Mouse (Mus musculus) MEL (cell line): ENCODE measurements at regions not wholly inside any gene's neighbourhood (a gene's known extent, or its start where the extent isn't known, plus 50 kb on each side); places are given as distances from the start of the nearest gene placed in this dataset.

Experiments used
- DNase-seq: peaks from one replicate; pipeline ENCODE4 v3.0.0; 2011; ENCODE audit warnings: low read depth, low spot score
- H3K27ac ChIP-seq: 2 replicates; pipeline ENCODE4 v1.5.1; 2012; ENCODE audit warnings: low read depth, mild to moderate bottlenecking, control low read depth, low read length, moderate library complexity; ENCODE audit not compliant: control insufficient read depth
- H3K27me3 ChIP-seq, 2 experiments: fragments of 150-350 bp in 1 of 2; sonication (generic) in 1 of 2; 2 replicates each; pipeline ENCODE4 v1.6.1; 2012; ENCODE audit warnings: low read length in 2 of 2, mild to moderate bottlenecking in 2 of 2, improper control_type of control experiment in 1 of 2, moderate library complexity in 1 of 2; ENCODE audit not compliant: insufficient read depth in 2 of 2, control insufficient read depth in 1 of 2
- H3K36me3 ChIP-seq, 2 experiments: 2 replicates each; pipeline ENCODE4 v1.6.1; 2012 to 2014; ENCODE audit warnings: low read length in 2 of 2, improper control_type of control experiment in 1 of 2, inconsistent platforms in 1 of 2, mild to moderate bottlenecking in 1 of 2; ENCODE audit not compliant: insufficient read depth in 2 of 2, control insufficient read depth in 1 of 2
- H3K4me1 ChIP-seq, 2 experiments: fragments of 150-350 bp in 1 of 2; sonication (generic) in 1 of 2; 2 replicates each; pipeline ENCODE4 v1.6.1; 2012; ENCODE audit warnings: low read length in 2 of 2, improper control_type of control experiment in 1 of 2, mild to moderate bottlenecking in 1 of 2; ENCODE audit not compliant: insufficient read depth in 2 of 2, control insufficient read depth in 1 of 2
- H3K4me3 ChIP-seq, 2 experiments: fragments of 150-350 bp in 1 of 2; sonication (generic) in 1 of 2; 2 replicates each; pipeline ENCODE4 v1.5.1; 2012; ENCODE audit warnings: low read depth in 2 of 2, low read length in 2 of 2, mild to moderate bottlenecking in 2 of 2, moderate library complexity in 2 of 2, control low read depth in 1 of 2, improper control_type of control experiment in 1 of 2; ENCODE audit not compliant: control insufficient read depth in 1 of 2, insufficient read depth in 1 of 2
- H3K79me2 ChIP-seq: 2 replicates; pipeline ENCODE4 v1.6.1; 2012; ENCODE audit warnings: mild to moderate bottlenecking, low read length, moderate library complexity; ENCODE audit not compliant: control insufficient read depth, poor library complexity, insufficient read depth
- H3K9ac ChIP-seq: 2 replicates; pipeline ENCODE4 v1.6.1; 2012; ENCODE audit warnings: low read depth, mild to moderate bottlenecking, control low read depth, low read length, moderate library complexity; ENCODE audit not compliant: control insufficient read depth, poor library complexity, severe bottlenecking
- H3K9me3 ChIP-seq: fragments of 150-350 bp; sonication (generic); replicated peaks from 2 replicates; pipeline ENCODE4 v1.6.1; 2012; ENCODE audit warnings: mild to moderate bottlenecking, low read length, improper control_type of control experiment, moderate library complexity; ENCODE audit not compliant: insufficient read depth
- BHLHE40 ChIP-seq: IDR thresholded peaks from 2 replicates; pipeline ENCODE4 v1.6.1; 2012; ENCODE audit warnings: low read depth, mild to moderate bottlenecking, inconsistent platforms, low read length, improper control_type of control experiment, borderline replicate concordance
- CTCF ChIP-seq, 3 experiments: IDR thresholded peaks in 2 of 3; conservative IDR thresholded peaks in 1 of 3; 2 replicates each; pipeline ENCODE4 v1.5.1; 2011 to 2012; ENCODE audit warnings: low read length in 3 of 3, low read depth in 2 of 3, mild to moderate bottlenecking in 2 of 3, improper control_type of control experiment in 1 of 3, inconsistent platforms in 1 of 3, mixed read lengths in 1 of 3, moderate library complexity in 1 of 3; ENCODE audit not compliant: control insufficient read depth in 1 of 3, insufficient read depth in 1 of 3, poor library complexity in 1 of 3, severe bottlenecking in 1 of 3
- E2F4 ChIP-seq: IDR thresholded peaks from 2 replicates; pipeline ENCODE4 v1.6.1; 2011; ENCODE audit warnings: low read depth, low read length, improper control_type of control experiment, borderline replicate concordance
- ELF1 ChIP-seq: IDR thresholded peaks from 2 replicates; pipeline ENCODE4 v1.6.1; 2014; ENCODE audit warnings: low read depth, mild to moderate bottlenecking, inconsistent platforms, low read length, improper control_type of control experiment, moderate library complexity
- GABPA ChIP-seq: IDR thresholded peaks from 2 replicates; pipeline ENCODE4 v1.6.1; 2012; ENCODE audit warnings: low read depth, mild to moderate bottlenecking, inconsistent platforms, low read length, improper control_type of control experiment, moderate library complexity
- GATA1 ChIP-seq: IDR thresholded peaks from 2 replicates; pipeline ENCODE4 v1.6.1; 2011; ENCODE audit warnings: low read depth, low read length, improper control_type of control experiment
- HCFC1 ChIP-seq: IDR thresholded peaks from 2 replicates; pipeline ENCODE4 v1.6.1; 2012; ENCODE audit warnings: low read depth, mild to moderate bottlenecking, inconsistent platforms, low read length, improper control_type of control experiment, moderate library complexity
- JUND ChIP-seq: IDR thresholded peaks from 2 replicates; pipeline ENCODE4 v1.6.1; 2011; ENCODE audit warnings: low read depth, mild to moderate bottlenecking, improper control_type of control experiment, low read length
- MAFK ChIP-seq: IDR thresholded peaks from 2 replicates; pipeline ENCODE4 v1.6.1; 2011; ENCODE audit warnings: low read depth, mild to moderate bottlenecking, low read length, improper control_type of control experiment, borderline replicate concordance
- MAZ ChIP-seq: IDR thresholded peaks from 2 replicates; pipeline ENCODE4 v1.6.1; 2012; ENCODE audit warnings: low read depth, mild to moderate bottlenecking, inconsistent platforms, low read length, improper control_type of control experiment
- MEF2A ChIP-seq: IDR thresholded peaks from 2 replicates; pipeline ENCODE4 v1.6.1; 2014; ENCODE audit warnings: low read depth, mild to moderate bottlenecking, inconsistent platforms, low read length, improper control_type of control experiment; ENCODE audit not compliant: poor library complexity, insufficient replicate concordance, severe bottlenecking; ENCODE audit errors: extremely low read depth
- MYB ChIP-seq: IDR thresholded peaks from 2 replicates; pipeline ENCODE4 v1.6.1; 2011; ENCODE audit warnings: mild to moderate bottlenecking, low read depth, low read length, improper control_type of control experiment
- MYC ChIP-seq: IDR thresholded peaks from 2 replicates; pipeline ENCODE4 v1.6.1; 2011; ENCODE audit warnings: low read depth, mild to moderate bottlenecking, low read length, improper control_type of control experiment, moderate library complexity
- NELFE ChIP-seq: IDR thresholded peaks from 2 replicates; pipeline ENCODE4 v1.6.1; 2011; ENCODE audit warnings: low read depth, low read length, improper control_type of control experiment
- NRF1 ChIP-seq: IDR thresholded peaks from 2 replicates; pipeline ENCODE4 v1.6.1; 2014; ENCODE audit warnings: low read depth, mild to moderate bottlenecking, inconsistent platforms, low read length, improper control_type of control experiment, moderate library complexity; ENCODE audit not compliant: poor library complexity, insufficient read depth, severe bottlenecking
- POLR2A ChIP-seq, 2 experiments: IDR thresholded peaks; 2 replicates each; pipeline ENCODE4 v1.6.1; 2011 to 2012; ENCODE audit warnings: low read length in 2 of 2, mild to moderate bottlenecking in 2 of 2, control low read depth in 1 of 2, improper control_type of control experiment in 1 of 2, low read depth in 1 of 2, moderate library complexity in 1 of 2; ENCODE audit not compliant: control insufficient read depth in 1 of 2, insufficient read depth in 1 of 2, poor library complexity in 1 of 2
- POLR2AphosphoS2 ChIP-seq: IDR thresholded peaks from 2 replicates; pipeline ENCODE4 v1.6.1; 2011; ENCODE audit warnings: low read length, improper control_type of control experiment
- RAD21 ChIP-seq: IDR thresholded peaks from 2 replicates; pipeline ENCODE4 v1.6.1; 2011; ENCODE audit warnings: mild to moderate bottlenecking, low read depth, low read length, improper control_type of control experiment
- RCOR1 ChIP-seq: IDR thresholded peaks from 2 replicates; pipeline ENCODE4 v1.6.1; 2012; ENCODE audit warnings: low read depth, mild to moderate bottlenecking, inconsistent platforms, low read length, improper control_type of control experiment
- TAL1 ChIP-seq: IDR thresholded peaks from 2 replicates; pipeline ENCODE4 v1.6.1; 2012; ENCODE audit warnings: mild to moderate bottlenecking, inconsistent platforms, low read length, moderate library complexity, mixed read lengths
- TCF12 ChIP-seq: IDR thresholded peaks from 2 replicates; pipeline ENCODE4 v1.6.1; 2014; ENCODE audit warnings: low read depth, mild to moderate bottlenecking, inconsistent platforms, low read length, improper control_type of control experiment, moderate library complexity
- UBTF ChIP-seq: IDR thresholded peaks from 2 replicates; pipeline ENCODE4 v1.6.1; 2012; ENCODE audit warnings: low read depth, mild to moderate bottlenecking, inconsistent platforms, low read length, improper control_type of control experiment, moderate library complexity, borderline replicate concordance; ENCODE audit not compliant: insufficient read depth
- USF1 ChIP-seq: IDR thresholded peaks from 2 replicates; pipeline ENCODE4 v1.6.1; 2014; ENCODE audit warnings: low read depth, mild to moderate bottlenecking, inconsistent platforms, low read length, improper control_type of control experiment, moderate library complexity
- USF2 ChIP-seq, 2 experiments: IDR thresholded peaks; 2 replicates each; pipeline ENCODE4 v1.6.1; 2011 to 2012; ENCODE audit warnings: improper control_type of control experiment in 2 of 2, low read length in 2 of 2, borderline replicate concordance in 1 of 2, inconsistent platforms in 1 of 2, low read depth in 1 of 2, mild to moderate bottlenecking in 1 of 2; ENCODE audit not compliant: insufficient read depth in 1 of 2
- ZKSCAN1 ChIP-seq: IDR thresholded peaks from 2 replicates; pipeline ENCODE4 v1.6.1; 2012; ENCODE audit warnings: low read depth, mild to moderate bottlenecking, inconsistent platforms, low read length, improper control_type of control experiment, moderate library complexity
- ZMIZ1 ChIP-seq: IDR thresholded peaks from 2 replicates; pipeline ENCODE4 v1.6.1; 2012; ENCODE audit warnings: low read depth, mild to moderate bottlenecking, inconsistent platforms, low read length, improper control_type of control experiment, moderate library complexity
- ZNF384 ChIP-seq: IDR thresholded peaks from 2 replicates; pipeline ENCODE4 v1.6.1; 2012; ENCODE audit warnings: low read depth, mild to moderate bottlenecking, inconsistent platforms, low read length, improper control_type of control experiment

- H3K4me1 ChIP-seq: peaks cover 0 to 11% of the 10 kb centered on the region in 2 experiments; a peak in 3 of 4 replicates
- no peak for DNase-seq
- no peaks in the 10 kb centered on the region for H3K9me3 ChIP-seq
- TF ChIP-seq BHLHE40: no peak
- no peak for TF ChIP-seq RAD21
- TF ChIP-seq MEF2A: no peak
- TF ChIP-seq ZNF384: no peak
- no peak for TF ChIP-seq HCFC1
- no peak for TF ChIP-seq MAFK
- TF ChIP-seq UBTF: no peak
- no peak for TF ChIP-seq MAZ
- no peak for TF ChIP-seq POLR2AphosphoS2
- no peak for TF ChIP-seq ZMIZ1
- TF ChIP-seq TAL1: no peak
- no peak for TF ChIP-seq USF2 (IDR thresholded peaks at IDR 0.05; ENCODE audit: borderline replicate concordance in 1 of 2, insufficient read depth in 1 of 2, low read depth in 1 of 2, low read length in 2 of 2)
- no peak for TF ChIP-seq NELFE
- TF ChIP-seq TCF12: no peak
- no peak for TF ChIP-seq NRF1
- TF ChIP-seq, all 39 proteins: peak for 0
- Histone ChIP-seq H3K4me3 (no peak overlapping the region), H3K9ac (no peak overlapping the region), H3K79me2 (no peaks in the 10 kb centered on the region), H3K36me3 (peaks cover 0 to 19% of the 10 kb centered on the region in 2 experiments; a peak in 2 of 4 replicates), H3K27me3 (no peaks in the 10 kb centered on the region), H3K27ac (no peak overlapping the region)
Observed at GRCm38 (mm10) chr5:50122829-50123241, 64.0 kb upstream of the Adgra3 start.

DNA sequence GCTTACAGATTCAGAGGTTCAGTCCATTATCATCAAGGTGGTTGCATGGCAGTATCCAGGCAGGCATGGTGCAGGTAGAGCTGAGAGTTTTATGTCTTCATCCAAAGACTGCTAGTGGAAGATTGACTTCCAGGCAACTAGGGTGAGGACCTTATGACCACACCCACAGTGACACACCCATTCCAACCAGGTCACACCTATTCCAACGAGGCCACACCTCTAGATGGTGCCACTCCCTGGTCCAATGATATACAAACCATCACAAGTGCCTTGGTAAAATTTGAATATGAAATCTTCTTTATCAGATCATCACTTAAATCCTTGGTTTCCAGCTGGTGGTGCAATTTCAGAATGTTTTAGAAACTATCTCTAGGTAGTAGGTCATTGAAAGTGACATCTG lies 61.1 kb upstream of the Adgra3 start:
- DNase-seq: no peak
- Histone ChIP-seq H3K9ac (no peak overlapping the region), H3K27ac (no peak overlapping the region), H3K4me3 (no peak overlapping the region), H3K9me3 (no peaks in the 10 kb centered on the region), H3K79me2 (no peaks in the 10 kb centered on the region), H3K36me3 (peaks cover 0 to 7% of the 10 kb centered on the region in 2 experiments; a peak in 1 of 4 replicates), H3K27me3 (no peaks in the 10 kb centered on the region), H3K4me1 (no peaks in the 10 kb centered on the region; a peak in 2 of 4 replicates)
- TF ChIP-seq UBTF (no peak), MYB (no peak), JUND (no peak), CTCF (IDR thresholded peaks at IDR 0.05 in 2 of 3, conservative IDR thresholded peaks at IDR 0.05 in 1 of 3; ENCODE audit: control insufficient read depth in 1 of 3, insufficient read depth in 1 of 3, low read depth in 2 of 3, low read length in 3 of 3, poor library complexity in 1 of 3, severe bottlenecking in 1 of 3) (no peak), USF1 (no peak), RCOR1 (no peak), ZKSCAN1 (no peak), USF2 (IDR thresholded peaks at IDR 0.05; ENCODE audit: borderline replicate concordance in 1 of 2, insufficient read depth in 1 of 2, low read depth in 1 of 2, low read length in 2 of 2) (no peak), POLR2AphosphoS2 (no peak), GABPA (no peak), MAZ (no peak), TAL1 (no peak), POLR2A (IDR thresholded peaks at IDR 0.05; ENCODE audit: control insufficient read depth in 1 of 2, insufficient read depth in 1 of 2, low read depth in 1 of 2, low read length in 2 of 2, poor library complexity in 1 of 2) (no peak), MEF2A (no peak), E2F4 (no peak), ELF1 (no peak), MYC (no peak), GATA1 (no peak), TCF12 (no peak)
